Mouse (Mus musculus) G1E (cell line): ENCODE data around the gene Nkx2-1.

Experiments used
- CTCF ChIP-seq: IDR thresholded peaks from 2 replicates; pipeline ENCODE4 v1.5.1; 2012; ENCODE audit warnings: low read depth, low read length, inconsistent platforms, mixed read lengths
- TAL1 ChIP-seq: conservative IDR thresholded peaks from 2 replicates; pipeline ENCODE4 v1.6.1; 2012; ENCODE audit warnings: low read depth, low read length, inconsistent platforms, mixed read lengths

- no peak for TF ChIP-seq CTCF
- TF ChIP-seq TAL1 = no peak
Measured at GRCm38 (mm10) chr12:56521106-56521840, 15.4 kb downstream of the Nkx2-1 start.
